Mouse (Mus musculus): Measurements from ENCODE around the gene Afdn.

- TF ChIP-seq POLR2A (IDR thresholded peaks at IDR 0.05; ENCODE audit: control insufficient read depth, low read depth, low read length) (no peak), CTCF (IDR thresholded peaks at IDR 0.05; ENCODE audit: control insufficient read depth, insufficient read depth, insufficient replicate concordance, low read depth, low read length) (no peak)
Measured at GRCm38 (mm10) chr17:13759156-13759852, 1.0 kb upstream of the Afdn start.
